Mouse (Mus musculus) myocyte (in vitro differentiated cells): ENCODE measurements at regions not wholly inside any gene's neighbourhood (a gene's known extent, or its start where the extent isn't known, plus 50 kb on each side); places are given as distances from the start of the nearest gene placed in this dataset.

Source experiments
- H3K27me3 ChIP-seq: one replicate; pipeline ENCODE4 v1.6.1; 2011; ENCODE audit not compliant: control insufficient read depth, insufficient read depth, insufficient read length
- H3K36me3 ChIP-seq: one replicate; pipeline ENCODE4 v1.6.1; 2011; ENCODE audit not compliant: control insufficient read depth, insufficient read depth
- H3K4me2 ChIP-seq: one replicate; pipeline ENCODE4 v1.6.1; 2011; ENCODE audit warnings: low read depth, control low read depth
- H3K4me3 ChIP-seq: one replicate; pipeline ENCODE4 v1.5.1; 2011; ENCODE audit warnings: mild to moderate bottlenecking, control low read depth, moderate library complexity
- H3K79me2 ChIP-seq: one replicate; pipeline ENCODE4 v1.6.1; 2011; ENCODE audit not compliant: control insufficient read depth, insufficient read depth
- H3ac ChIP-seq: one replicate; pipeline ENCODE4 v1.6.1; 2011; ENCODE audit not compliant: control insufficient read depth, insufficient read length
- CEBPB ChIP-seq: IDR thresholded peaks from 2 replicates; pipeline ENCODE4 v1.6.1; 2011; ENCODE audit warnings: mild to moderate bottlenecking, moderate library complexity; ENCODE audit not compliant: poor library complexity, insufficient read depth, severe bottlenecking
- E2F4 ChIP-seq: IDR thresholded peaks from one replicate; pipeline ENCODE4 v1.6.1; 2011; ENCODE audit warnings: mild to moderate bottlenecking, control low read depth, moderate library complexity; ENCODE audit not compliant: insufficient read depth
- MAX ChIP-seq: IDR thresholded peaks from one replicate; pipeline ENCODE4 v1.6.1; 2011; ENCODE audit warnings: low read depth, mild to moderate bottlenecking, control low read depth
- MYOD1 ChIP-seq, 3 experiments: IDR thresholded peaks; one replicate each; pipeline ENCODE4 v1.6.1; 2011; ENCODE audit warnings: control low read depth in 2 of 3, low read depth in 2 of 3, mild to moderate bottlenecking in 2 of 3, moderate library complexity in 1 of 3; ENCODE audit not compliant: insufficient read length in 2 of 3, control insufficient read depth in 1 of 3
- MYOG ChIP-seq, 3 experiments: IDR thresholded peaks; one replicate each; pipeline ENCODE4 v1.6.1; 2011; ENCODE audit warnings: control low read depth in 2 of 3, low read depth in 2 of 3, mild to moderate bottlenecking in 2 of 3; ENCODE audit not compliant: insufficient read length in 2 of 3, control insufficient read depth in 1 of 3, insufficient read depth in 1 of 3
- POLR2A ChIP-seq: IDR thresholded peaks from one replicate; pipeline ENCODE4 v1.6.1; 2011; ENCODE audit warnings: low read depth, mild to moderate bottlenecking, control low read depth, moderate library complexity; ENCODE audit not compliant: insufficient read length
- POLR2AphosphoS2 ChIP-seq: IDR thresholded peaks from one replicate; pipeline ENCODE4 v1.6.1; 2011; ENCODE audit warnings: low read depth, control low read depth; ENCODE audit not compliant: insufficient read length
- REST ChIP-seq: IDR thresholded peaks from one replicate; pipeline ENCODE4 v1.6.1; 2011; ENCODE audit warnings: mild to moderate bottlenecking, control low read depth, moderate library complexity; ENCODE audit not compliant: insufficient read depth, insufficient read length
- SRF ChIP-seq: IDR thresholded peaks from one replicate; pipeline ENCODE4 v1.6.1; 2011; ENCODE audit warnings: low read depth; ENCODE audit not compliant: control insufficient read depth, insufficient read length
- TCF12 ChIP-seq: IDR thresholded peaks from one replicate; pipeline ENCODE4 v1.6.1; 2011; ENCODE audit warnings: mild to moderate bottlenecking, control low read depth; ENCODE audit not compliant: poor library complexity, insufficient read depth, severe bottlenecking
- TCF3 ChIP-seq: IDR thresholded peaks from one replicate; pipeline ENCODE4 v1.6.1; 2011; ENCODE audit warnings: low read depth, control low read depth; ENCODE audit not compliant: insufficient read length
- USF1 ChIP-seq: IDR thresholded peaks from one replicate; pipeline ENCODE4 v1.6.1; 2011; ENCODE audit warnings: low read depth, mild to moderate bottlenecking, control low read depth, moderate library complexity

DNA sequence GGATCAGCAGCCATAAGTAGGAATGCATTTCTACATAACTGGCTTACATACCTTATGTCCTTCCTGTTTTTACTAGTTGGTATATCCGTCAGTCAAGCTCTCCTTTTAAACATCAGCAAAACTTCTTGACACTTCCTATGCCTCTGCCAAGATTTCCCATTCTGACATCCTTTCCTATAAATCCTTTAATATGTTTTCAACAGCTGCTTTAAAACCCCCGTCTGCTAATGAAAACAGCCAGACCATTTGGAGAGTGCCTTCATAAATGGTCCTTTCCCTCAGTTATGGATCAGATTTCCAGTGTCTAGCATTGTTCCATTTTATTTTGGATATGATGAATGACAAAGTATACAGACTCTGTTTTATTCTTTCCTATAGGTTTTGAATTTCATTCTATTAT is 270.7 kb upstream of the Rgmb start:
- Histone ChIP-seq H3ac (no peak overlapping the region), H3K4me2 (no peak overlapping the region), H3K36me3 (no peaks in the 10 kb centered on the region), H3K79me2 (no peaks in the 10 kb centered on the region), H3K27me3 (no peaks in the 10 kb centered on the region), H3K4me3 (no peak overlapping the region)
- TF ChIP-seq USF1 (no peak), TCF12 (no peak), MYOG (IDR thresholded peaks at IDR 0.05; ENCODE audit: control insufficient read depth in 1 of 3, insufficient read depth in 1 of 3, insufficient read length in 2 of 3, low read depth in 2 of 3) (no peak), SRF (no peak), POLR2AphosphoS2 (no peak), MYOD1 (IDR thresholded peaks at IDR 0.05; ENCODE audit: control insufficient read depth in 1 of 3, insufficient read length in 2 of 3, low read depth in 2 of 3) (no peak), TCF3 (no peak), MAX (no peak)

DNA sequence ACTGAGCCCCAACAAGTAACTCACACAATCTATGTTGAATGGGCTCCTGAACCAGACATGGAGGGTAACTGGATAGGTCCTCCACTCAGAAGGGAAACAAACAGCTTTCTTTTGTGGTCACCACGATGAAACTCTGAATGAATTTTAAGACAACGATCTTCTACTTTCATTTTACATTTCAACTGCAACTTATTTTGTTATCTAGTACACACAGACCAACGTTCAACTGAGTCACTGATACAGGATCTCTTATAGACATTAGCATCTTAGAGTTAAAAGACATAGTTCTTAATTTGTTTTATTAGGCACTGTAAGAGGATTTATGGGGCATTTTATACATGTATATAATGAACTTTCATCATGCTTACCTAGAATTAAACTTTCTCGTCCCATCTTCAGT is 262.1 kb upstream of the Rgmb start:
- no peaks in the 10 kb centered on the region for H3K79me2 ChIP-seq
- no peak overlapping the region for H3K4me2 ChIP-seq
- no peak overlapping the region for H3ac ChIP-seq
- no peak for TF ChIP-seq SRF
- no peak for TF ChIP-seq POLR2A
- no peak for TF ChIP-seq MAX
- no peak for TF ChIP-seq MYOG (IDR thresholded peaks at IDR 0.05; ENCODE audit: control insufficient read depth in 1 of 3, insufficient read depth in 1 of 3, insufficient read length in 2 of 3, low read depth in 2 of 3)
- no peak for TF ChIP-seq POLR2AphosphoS2
- TF ChIP-seq TCF12: no peak
- TF ChIP-seq MYOD1 (IDR thresholded peaks at IDR 0.05; ENCODE audit: control insufficient read depth in 1 of 3, insufficient read length in 2 of 3, low read depth in 2 of 3): no peak
- no peak for TF ChIP-seq USF1
- no peak for TF ChIP-seq TCF3
- TF ChIP-seq REST: no peak
- no peaks in the 10 kb centered on the region for H3K27me3 ChIP-seq
- H3K4me3 ChIP-seq: no peak overlapping the region
- H3K36me3 ChIP-seq: no peaks in the 10 kb centered on the region

DNA sequence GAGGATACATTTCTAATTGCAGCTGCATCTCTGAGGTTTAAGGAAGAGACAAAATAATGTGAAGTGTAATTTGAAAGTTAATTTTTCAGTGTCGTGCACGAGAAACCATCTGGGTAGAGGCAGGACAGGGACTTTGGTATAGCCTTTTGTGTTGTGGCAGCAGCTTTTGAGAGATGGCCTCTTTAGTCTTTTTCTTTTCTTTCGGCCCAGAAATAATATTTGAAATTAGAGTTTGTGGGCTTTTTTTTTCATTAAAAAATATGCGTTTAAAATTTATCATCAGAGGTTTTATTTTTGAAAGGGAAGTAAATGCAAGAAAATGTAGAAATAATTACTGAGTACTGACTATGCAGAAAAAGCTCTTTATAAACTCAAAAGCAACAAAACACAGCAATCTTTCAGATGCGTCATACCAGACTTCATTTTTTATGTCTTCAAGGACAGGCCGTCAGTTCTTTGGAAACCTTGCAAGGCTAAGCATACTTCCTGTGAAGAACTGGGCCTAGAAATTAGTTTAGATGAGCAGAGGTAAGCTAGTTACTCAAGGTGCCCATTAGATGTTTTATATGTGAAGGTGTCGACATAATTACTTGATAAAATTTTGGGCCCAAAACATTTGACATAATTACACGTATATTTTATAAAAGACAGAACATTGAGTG is 258.9 kb upstream of the Rgmb start:
- Histone ChIP-seq H3K4me2 (no peak overlapping the region), H3K27me3 (no peaks in the 10 kb centered on the region), H3K4me3 (no peak overlapping the region), H3ac (no peak overlapping the region), H3K36me3 (no peaks in the 10 kb centered on the region), H3K79me2 (no peaks in the 10 kb centered on the region)
- TF ChIP-seq SRF (no peak), MYOD1 (IDR thresholded peaks at IDR 0.05; ENCODE audit: control insufficient read depth in 1 of 3, insufficient read length in 2 of 3, low read depth in 2 of 3) (no peak), MYOG (IDR thresholded peaks at IDR 0.05; ENCODE audit: control insufficient read depth in 1 of 3, insufficient read depth in 1 of 3, insufficient read length in 2 of 3, low read depth in 2 of 3) (no peak), TCF12 (no peak), POLR2A (no peak)

DNA sequence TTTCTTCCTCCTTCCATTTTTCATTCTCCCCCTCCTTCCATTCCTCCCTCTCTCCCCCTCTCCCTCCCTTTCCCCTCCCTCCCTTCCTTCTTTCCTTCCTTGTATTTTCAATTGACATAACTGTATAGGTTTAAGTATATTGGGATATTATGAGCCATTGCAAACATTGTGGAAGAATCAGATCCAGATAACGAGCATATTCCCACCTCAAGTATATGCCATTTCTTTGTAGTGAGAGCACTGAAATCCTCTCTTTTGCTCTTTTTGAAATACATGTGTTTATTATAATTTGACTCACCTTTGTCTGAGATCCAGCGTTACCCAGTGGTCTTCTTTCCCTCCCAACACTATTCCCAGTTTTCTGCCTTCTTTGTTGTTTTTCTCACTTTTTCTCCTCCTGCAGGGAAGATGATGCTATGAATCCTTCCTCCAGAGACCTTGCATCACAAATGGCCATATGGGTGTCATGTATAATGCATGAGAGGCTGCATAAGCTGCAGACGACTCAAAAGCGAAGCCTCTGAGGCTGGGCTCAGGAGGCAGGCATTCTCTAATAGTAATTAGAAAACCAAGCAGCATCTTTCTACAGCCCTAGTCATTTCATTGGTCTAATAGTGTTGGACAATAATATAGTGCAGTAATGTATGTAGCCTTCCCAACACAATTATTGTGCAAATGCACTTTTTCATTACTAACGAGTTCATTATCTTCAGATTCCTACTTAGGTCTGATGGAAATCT is 258.2 kb upstream of the Rgmb start:
- no peaks in the 10 kb centered on the region for H3K36me3 ChIP-seq
- H3K79me2 ChIP-seq: no peaks in the 10 kb centered on the region
- no peaks in the 10 kb centered on the region for H3K27me3 ChIP-seq
- H3K4me2 ChIP-seq: no peak overlapping the region
- H3ac ChIP-seq: no peak overlapping the region
- no peak overlapping the region for H3K4me3 ChIP-seq
- TF ChIP-seq MYOD1 (IDR thresholded peaks at IDR 0.05; ENCODE audit: control insufficient read depth in 1 of 3, insufficient read length in 2 of 3, low read depth in 2 of 3) (no peak), POLR2AphosphoS2 (no peak), MYOG (IDR thresholded peaks at IDR 0.05; ENCODE audit: control insufficient read depth in 1 of 3, insufficient read depth in 1 of 3, insufficient read length in 2 of 3, low read depth in 2 of 3) (no peak), REST (no peak), TCF3 (no peak), TCF12 (no peak), SRF (no peak), E2F4 (no peak), POLR2A (no peak), CEBPB (no peak), USF1 (no peak)

DNA sequence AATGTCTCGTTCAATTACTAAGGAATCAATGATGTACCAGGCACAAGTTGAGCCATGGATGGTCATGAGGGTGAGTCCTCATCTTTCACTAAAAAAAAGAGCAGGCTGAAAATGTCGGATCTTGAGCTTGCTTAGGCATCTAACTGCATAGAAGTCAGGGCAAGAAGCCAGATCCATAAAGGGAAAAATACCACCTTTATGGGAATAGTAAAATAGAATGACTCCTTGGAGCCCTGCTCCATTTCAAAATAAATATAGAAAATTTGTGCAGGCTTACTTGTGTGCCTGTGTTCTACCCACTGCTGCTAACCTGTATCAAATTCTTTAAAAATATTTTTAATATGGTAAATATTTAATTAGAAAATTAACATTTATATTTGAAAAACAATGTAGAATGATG is 256.2 kb upstream of the Rgmb start:
- no peaks in the 10 kb centered on the region for H3K27me3 ChIP-seq
- TF ChIP-seq POLR2A (no peak), SRF (no peak), MYOG (IDR thresholded peaks at IDR 0.05; ENCODE audit: control insufficient read depth in 1 of 3, insufficient read depth in 1 of 3, insufficient read length in 2 of 3, low read depth in 2 of 3) (no peak), MYOD1 (IDR thresholded peaks at IDR 0.05; ENCODE audit: control insufficient read depth in 1 of 3, insufficient read length in 2 of 3, low read depth in 2 of 3) (no peak), E2F4 (no peak), MAX (no peak), CEBPB (no peak), POLR2AphosphoS2 (no peak), TCF3 (no peak), REST (no peak), TCF12 (no peak), USF1 (no peak)
- no peaks in the 10 kb centered on the region for H3K36me3 ChIP-seq
- no peaks in the 10 kb centered on the region for H3K79me2 ChIP-seq
- no peak overlapping the region for H3K4me2 ChIP-seq
- no peak overlapping the region for H3ac ChIP-seq
- no peak overlapping the region for H3K4me3 ChIP-seq
